Mouse (Mus musculus) embryonic facial prominence, embryonic 10.5 days (tissue): ENCODE measurements around the gene Agtr1a. TPM values are rescaled to one million over a fixed set of nuclear protein-coding genes. Genes with fewer than 3 reads are reported as not detected.
A peak's percentile ranks its signal among the peaks of the same experiment; 100 is the strongest.

ENCODE experiments used
- DNase-seq: peaks from one replicate; pipeline ENCODE4 v3.0.0-alpha.2; 2017; ENCODE audit warnings: low spot score
- H3K27ac ChIP-seq: fragments of 300-500 bp; sonication (generic); replicated peaks from 2 replicates; pipeline ENCODE4 v1.5.1; 2016; ENCODE audit warnings: mild to moderate bottlenecking
- H3K27me3 ChIP-seq: fragments of 300-500 bp; sonication (generic); replicated peaks from 2 replicates; pipeline ENCODE4 v1.6.1; 2016; ENCODE audit warnings: low read depth, mild to moderate bottlenecking; ENCODE audit not compliant: poor library complexity, severe bottlenecking
- H3K36me3 ChIP-seq: fragments of 300-500 bp; sonication (generic); replicated peaks from 2 replicates; pipeline ENCODE4 v1.6.1; 2016; ENCODE audit warnings: mild to moderate bottlenecking, moderate library complexity
- H3K4me1 ChIP-seq: fragments of 300-500 bp; sonication (generic); 2 replicates; pipeline ENCODE4 v1.6.1; 2016
- H3K4me3 ChIP-seq: fragments of 300-500 bp; sonication (generic); 2 replicates; pipeline ENCODE4 v1.5.1; 2016; ENCODE audit warnings: mild to moderate bottlenecking, moderate library complexity
- H3K9me3 ChIP-seq: fragments of 300-500 bp; sonication (generic); 2 replicates; pipeline ENCODE4 v1.6.1; 2016; ENCODE audit warnings: mild to moderate bottlenecking
- WGBS: fragments of 180-500 bp; shearing (Covaris S2); methylation state at CpG from one replicate; pipeline ENCODE4 v1.1.7; 2016; 5-methylcytosine and 5-hydroxymethylcytosine counted together
- polyA plus RNA-seq: library from polyadenylated mRNA; unstranded; fragments of >200 nt; fragmentation: Nextera tagmentation; extraction: Ambion mirVana; gene quantifications from 2 replicates; pipeline ENCODE4 v1.2.1, GENCODE M21; 2016

Agtr1a gene
- polyA plus RNA-seq, result 1.5 and 3.3 TPM in 2 replicates

- peak within 1 kb of the TSS; percentile 76 for H3K4me3 ChIP-seq
- H3K27me3 ChIP-seq, result peaks cover 23% of the 10 kb centered on the region
- peak within 1 kb of the TSS; percentile 83 for H3K27ac ChIP-seq
- H3K36me3 ChIP-seq, result no peaks in the 10 kb centered on the region
- WGBS, result 1% methylated on average over 33 of the region's 33 CpGs
- H3K4me1 ChIP-seq, result peaks cover 17% of the 10 kb centered on the region
- peak; percentile 87 for DNase-seq
- H3K9me3 ChIP-seq, result no peaks in the 10 kb centered on the region
Observed at GRCm38 (mm10) chr13:30336148-30336801, at the start of gene Agtr1a. Agtr1a (plus strand) TSS chr13:30336441.

GRCm38 (mm10) chr13:30310221-30310620 lies 26.0 kb upstream of the Agtr1a start:
- WGBS, result 89% methylated on average over 4 of the region's 4 CpGs
- no peak overlapping the region for H3K4me3 ChIP-seq
- H3K27me3 ChIP-seq, result no peaks in the 10 kb centered on the region
- H3K27ac ChIP-seq, result no peak overlapping the region
- no peaks in the 10 kb centered on the region for H3K9me3 ChIP-seq
- no peaks in the 10 kb centered on the region for H3K4me1 ChIP-seq
- DNase-seq, result no peak
- no peaks in the 10 kb centered on the region for H3K36me3 ChIP-seq

- Histone ChIP-seq H3K36me3 (no peaks in the 10 kb centered on the region), H3K9me3 (no peaks in the 10 kb centered on the region), H3K4me1 (no peaks in the 10 kb centered on the region), H3K27me3 (no peaks in the 10 kb centered on the region), H3K4me3 (no peak overlapping the region), H3K27ac (no peak overlapping the region)
- no peak for DNase-seq
- WGBS, result 90% methylated on average over 11 of the region's 11 CpGs
Observed at GRCm38 (mm10) chr13:30324669-30325346, 11.4 kb upstream of the Agtr1a start.

GRCm38 (mm10) chr13:30331061-30331460 lies 5.2 kb upstream of the Agtr1a start:
- no peak overlapping the region for H3K4me3 ChIP-seq
- H3K9me3 ChIP-seq, result no peaks in the 10 kb centered on the region
- H3K36me3 ChIP-seq, result no peaks in the 10 kb centered on the region
- H3K4me1 ChIP-seq, result peaks cover 6% of the 10 kb centered on the region; the same call in 1 of the 2 replicates
- 80% methylated on average over 5 of the region's 5 CpGs for whole genome bisulfite sequencing
- H3K27ac ChIP-seq, result no peak overlapping the region
- 0 out of 2 replicates have a peak, but pooled peaks cover 9% of the 10 kb centered on the region for H3K27me3 ChIP-seq
- DNase-seq, result no peak

GRCm38 (mm10) chr13:30331851-30332250 lies 4.4 kb upstream of the Agtr1a start:
- 82% methylated on average over 6 of the region's 6 CpGs for WGBS
- H3K36me3 ChIP-seq, result no peaks in the 10 kb centered on the region
- no peaks in the 10 kb centered on the region for H3K9me3 ChIP-seq
- H3K27ac ChIP-seq, result no peak overlapping the region
- no peak for DNase-seq
- peaks cover 10% of the 10 kb centered on the region for H3K27me3 ChIP-seq
- H3K4me3 ChIP-seq, result no peak overlapping the region
- H3K4me1 ChIP-seq, result peaks cover 14% of the 10 kb centered on the region

- no peaks in the 10 kb centered on the region for H3K9me3 ChIP-seq
- no peaks in the 10 kb centered on the region for H3K36me3 ChIP-seq
- no peak overlapping the region for H3K27ac ChIP-seq
- H3K4me3 ChIP-seq, result no peak overlapping the region
- peaks cover 17% of the 10 kb centered on the region for H3K4me1 ChIP-seq
- WGBS, result 88% methylated on average over 5 of the region's 5 CpGs
- H3K27me3 ChIP-seq, result peaks cover 17% of the 10 kb centered on the region
- DNase-seq, result no peak
Observed at GRCm38 (mm10) chr13:30332581-30332980, 3.7 kb upstream of the Agtr1a start.

- H3K9me3 ChIP-seq, result no peaks in the 10 kb centered on the region
- H3K36me3 ChIP-seq, result no peaks in the 10 kb centered on the region
- peaks cover 23% of the 10 kb centered on the region for H3K27me3 ChIP-seq
- H3K4me3 ChIP-seq, result no peak overlapping the region
- H3K27ac ChIP-seq, result no peak overlapping the region
- DNase-seq, result no peak
- WGBS, result 63% methylated on average over 3 of the region's 3 CpGs
- peaks cover 17% of the 10 kb centered on the region for H3K4me1 ChIP-seq
Observed at GRCm38 (mm10) chr13:30334667-30335066, 1.6 kb upstream of the Agtr1a start.

- Histone ChIP-seq H3K9me3 (no peaks in the 10 kb centered on the region), H3K4me3 (peak overlapping the region; percentile 76), H3K27me3 (peaks cover 23% of the 10 kb centered on the region), H3K36me3 (no peaks in the 10 kb centered on the region), H3K27ac (peak overlapping the region; percentile 83; the same call in 1 of the 2 replicates), H3K4me1 (peaks cover 17% of the 10 kb centered on the region)
- WGBS, result 28% methylated on average over 9 of the region's 9 CpGs
- DNase-seq, result no peak
Observed at GRCm38 (mm10) chr13:30336913-30337312, 672 bp downstream of the Agtr1a start.

- Histone ChIP-seq H3K9me3 (no peaks in the 10 kb centered on the region), H3K27ac (no peak overlapping the region), H3K4me3 (no peak overlapping the region), H3K36me3 (no peaks in the 10 kb centered on the region), H3K4me1 (peaks cover 17% of the 10 kb centered on the region), H3K27me3 (peaks cover 23% of the 10 kb centered on the region)
- WGBS, result 74% methylated on average over 7 of the region's 7 CpGs
- DNase-seq, result no peak
Observed at GRCm38 (mm10) chr13:30337646-30338045, 1.4 kb downstream of the Agtr1a start.

- peaks cover 23% of the 10 kb centered on the region for H3K27me3 ChIP-seq
- H3K4me1 ChIP-seq, result peaks cover 17% of the 10 kb centered on the region
- no peak overlapping the region for H3K27ac ChIP-seq
- H3K9me3 ChIP-seq, result no peaks in the 10 kb centered on the region
- 80% methylated on average over 5 of the region's 5 CpGs for WGBS
- no peaks in the 10 kb centered on the region for H3K36me3 ChIP-seq
- no peak for DNase-seq
- no peak overlapping the region for H3K4me3 ChIP-seq
Observed at GRCm38 (mm10) chr13:30338576-30338975, 2.3 kb downstream of the Agtr1a start.

- WGBS, result 79% methylated on average over 8 of the region's 8 CpGs
- peaks cover 19% of the 10 kb centered on the region for H3K27me3 ChIP-seq
- no peak for DNase-seq
Observed at GRCm38 (mm10) chr13:30339927-30340326, 3.7 kb downstream of the Agtr1a start.

GRCm38 (mm10) chr13:30341987-30342898 lies 6.0 kb downstream of the Agtr1a start:
- Histone ChIP-seq H3K4me1 (no peaks in the 10 kb centered on the region; the same call in 1 of the 2 replicates), H3K27ac (no peak overlapping the region), H3K9me3 (no peaks in the 10 kb centered on the region), H3K4me3 (no peak overlapping the region), H3K36me3 (no peaks in the 10 kb centered on the region), H3K27me3 (peaks cover 10% of the 10 kb centered on the region; the same call in 1 of the 2 replicates)
- 84% methylated on average over 19 of the region's 19 CpGs for WGBS
- DNase-seq, result no peak

More at GRCm38 (mm10) chr13:30339927-30340326, 3.7 kb downstream of the Agtr1a start:
- Histone ChIP-seq H3K4me3 (no peak overlapping the region), H3K9me3 (no peaks in the 10 kb centered on the region), H3K27ac (no peak overlapping the region), H3K36me3 (no peaks in the 10 kb centered on the region), H3K4me1 (peaks cover 13% of the 10 kb centered on the region)
